ENCODE assay signal across 20 mouse cellular contexts in the genomic region with DNA sequence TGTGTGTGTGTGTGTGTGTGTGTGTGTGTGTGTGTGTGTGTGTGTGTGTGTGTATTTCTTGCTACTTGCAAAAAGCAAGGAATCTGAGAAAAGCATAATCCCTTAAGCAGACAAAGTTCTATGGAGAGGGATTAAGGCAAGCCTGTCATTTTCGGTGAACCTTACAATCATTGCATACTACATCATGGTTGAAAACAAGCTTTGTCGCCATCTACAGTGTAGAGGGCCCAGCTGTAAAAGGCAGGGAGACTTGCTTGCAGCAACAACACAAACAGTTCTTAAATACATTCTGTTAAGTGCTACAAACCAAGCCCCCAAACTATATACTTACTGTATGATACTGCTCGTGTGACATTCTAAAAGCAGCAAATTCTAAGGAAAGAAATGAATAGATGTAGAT.
DNase-seq lines count a peak whose midpoint lies in the region; ATAC-seq and TF ChIP-seq lines count a peak whose summit lies in the region.
"Had no signal": no experiment of that assay in that cellular context is flagged by ENCODE, and none has a peak within 500 bp of the region (broad histone marks: within the 10 kb centered on the region; RNA-seq: fewer than 3 reads in every experiment).

No protein-coding gene starts in this region.

- WGBS in heart, postnatal 0 days, result 65% methylated on average over 3 of the region's 3 CpGs
- WGBS in heart, embryonic 12.5 days, result 80% methylated on average over 3 of the region's 3 CpGs

- H3K4me1 ChIP-seq in heart, postnatal 0 days (ENCODE audit: control insufficient read depth, insufficient read depth), result no peaks in the 10 kb centered on the region
- no peaks in the 10 kb centered on the region for H3K4me1 ChIP-seq in heart, embryonic 12.5 days (replicated peaks)
- H3K4me1 ChIP-seq: heart, embryonic 13.5 days; hindbrain, embryonic 15.5 days; intestine, embryonic 15.5 days; limb, embryonic 15.5 days; megakaryocyte, embryonic 14.5 days had no signal

- H3K27me3 ChIP-seq in heart, postnatal 0 days (ENCODE audit: control insufficient read depth, insufficient read depth, low read length), result no peaks in the 10 kb centered on the region
- H3K27me3 ChIP-seq in heart, embryonic 12.5 days (replicated peaks), result no peaks in the 10 kb centered on the region
- H3K27me3 ChIP-seq: heart, embryonic 13.5 days; hindbrain, embryonic 15.5 days; intestine, embryonic 15.5 days; megakaryocyte, embryonic 14.5 days had no signal

- H3K9me3 ChIP-seq in heart, postnatal 0 days (replicated peaks; ENCODE audit: control insufficient read depth, low read length), result no peaks in the 10 kb centered on the region
- H3K9me3 ChIP-seq in heart, embryonic 12.5 days (replicated peaks), result no peaks in the 10 kb centered on the region
- H3K9me3 ChIP-seq: heart, embryonic 13.5 days; hindbrain, embryonic 15.5 days; intestine, embryonic 15.5 days; limb, embryonic 15.5 days had no signal

- no peak overlapping the region for H3K9ac ChIP-seq in heart, postnatal 0 days (replicated peaks; ENCODE audit: low read depth, low read length)
- no peak overlapping the region for H3K9ac ChIP-seq in heart, embryonic 12.5 days
- H3K9ac ChIP-seq: heart, embryonic 13.5 days; hindbrain, embryonic 15.5 days; intestine, embryonic 15.5 days; limb, embryonic 15.5 days; liver, embryonic 14.5 days; lung, embryonic 14.5 days had no signal

- ATAC-seq in heart, postnatal 0 days (ENCODE audit: insufficient read depth, low read depth), result no peak
- no peak for ATAC-seq in heart, embryonic 12.5 days (ENCODE audit: insufficient number of reproducible peaks, low FRiP score)
- ATAC-seq in megakaryocyte, adult 5-6 weeks (ENCODE audit: poor library complexity, severe bottlenecking), result no peak
- ATAC-seq: intestine, embryonic 15.5 days; midbrain, embryonic 16.5 days had no signal

- no peak overlapping the region for H3K4me3 ChIP-seq in heart, postnatal 0 days (ENCODE audit: low read depth, low read length)
- H3K4me3 ChIP-seq in heart, embryonic 12.5 days, result no peak overlapping the region
- H3K4me3 ChIP-seq: heart, embryonic 13.5 days; hindbrain, embryonic 15.5 days; intestine, embryonic 15.5 days; limb, embryonic 15.5 days; megakaryocyte, embryonic 14.5 days had no signal

- DNase-seq in heart, postnatal 0 days (ENCODE audit: low spot score), result peak; percentile 13
- DNase-seq in left cerebral cortex, adult 18-20 months (ENCODE audit: low spot score in 2 of 2), result peak; percentile 2 to 5
- no peak for DNase-seq in left cerebral cortex, adult 11 months (ENCODE audit: low spot score)
- peak; percentile 31 to 32 for DNase-seq in right cerebral cortex, postnatal 10 days (ENCODE audit: low spot score in 2 of 2)
- no peak for DNase-seq in right cerebral cortex, adult 18-20 months
- DNase-seq: adrenal gland, postnatal 10 days; cerebellum, adult 9-10 months; gastrocnemius, postnatal 10 days; kidney, adult 9 months; kidney, postnatal 14 days had no signal

- peak; percentile 44 for TF ChIP-seq CTCF in heart, postnatal 0 days (IDR thresholded peaks at IDR 0.05; ENCODE audit: low read depth)

- no peak overlapping the region for H3K4me2 ChIP-seq in heart, postnatal 0 days (ENCODE audit: low read depth, low read length)
- no peak overlapping the region for H3K4me2 ChIP-seq in heart, embryonic 12.5 days
- H3K4me2 ChIP-seq: heart, embryonic 13.5 days; hindbrain, embryonic 15.5 days; intestine, embryonic 15.5 days; limb, embryonic 15.5 days; lung, embryonic 14.5 days had no signal

- TF ChIP-seq EP300 in heart, postnatal 0 days (IDR thresholded peaks at IDR 0.05; ENCODE audit: low read depth), result no peak

- no peaks in the 10 kb centered on the region for H3K36me3 ChIP-seq in heart, postnatal 0 days (replicated peaks; ENCODE audit: control insufficient read depth, insufficient read depth, low read length)
- no peaks in the 10 kb centered on the region for H3K36me3 ChIP-seq in heart, embryonic 12.5 days
- H3K36me3 ChIP-seq: heart, embryonic 13.5 days; hindbrain, embryonic 15.5 days; intestine, embryonic 15.5 days; limb, embryonic 15.5 days had no signal

- H3K27ac ChIP-seq in heart, postnatal 0 days (ENCODE audit: low read depth), result no peak overlapping the region
- no peak overlapping the region for H3K27ac ChIP-seq in heart, embryonic 12.5 days (ENCODE audit: poor library complexity, severe bottlenecking)
- H3K27ac ChIP-seq: heart, embryonic 13.5 days; hindbrain, embryonic 15.5 days; intestine, embryonic 15.5 days; limb, embryonic 15.5 days; liver, embryonic 14.5 days had no signal

Comparison
In these comparisons a context has a peak if more than half of its experiments do, and no peak if none do; other contexts are left out.
1. DNase-seq: peak in heart, postnatal 0 days (single experiment), left cerebral cortex, adult 18-20 months (2 of 2) and right cerebral cortex, postnatal 10 days (2 of 2); none in left cerebral cortex, adult 11 months (single experiment) and right cerebral cortex, adult 18-20 months (single experiment).